Mouse (Mus musculus) hematopoietic stem cell, adult 5-6 weeks (primary cell): ENCODE data around the gene Micall2. TPM values are rescaled to one million over a fixed set of nuclear protein-coding genes. Genes with fewer than 3 reads are reported as not detected.

ENCODE experiments used
- ATAC-seq, 2 experiments: fragments of 125-278 bp in 1 of 2; replicated peaks in 1 of 2; 2 replicates each; pipeline ENCODE4 v1.8.0; 2016 to 2017; ENCODE audit warnings: inconsistent platforms in 2 of 2, mild to moderate bottlenecking in 2 of 2, moderate number of reproducible peaks in 2 of 2, low read depth in 1 of 2, moderate TSS enrichment in 1 of 2; ENCODE audit not compliant: low FRiP score in 2 of 2, poor library complexity in 2 of 2, severe bottlenecking in 2 of 2, insufficient read depth in 1 of 2, low TSS enrichment in 1 of 2
- total RNA-seq: library from RNA; stranded (forward); fragments of 172-1452, 232-1000 nt; gene quantifications from 2 replicates; pipeline ENCODE4 v1.2.3, GENCODE M21; 2017

The Micall2 gene
- total RNA-seq, 1 experiment from 2014 or later = 7.2 TPM

DNA sequence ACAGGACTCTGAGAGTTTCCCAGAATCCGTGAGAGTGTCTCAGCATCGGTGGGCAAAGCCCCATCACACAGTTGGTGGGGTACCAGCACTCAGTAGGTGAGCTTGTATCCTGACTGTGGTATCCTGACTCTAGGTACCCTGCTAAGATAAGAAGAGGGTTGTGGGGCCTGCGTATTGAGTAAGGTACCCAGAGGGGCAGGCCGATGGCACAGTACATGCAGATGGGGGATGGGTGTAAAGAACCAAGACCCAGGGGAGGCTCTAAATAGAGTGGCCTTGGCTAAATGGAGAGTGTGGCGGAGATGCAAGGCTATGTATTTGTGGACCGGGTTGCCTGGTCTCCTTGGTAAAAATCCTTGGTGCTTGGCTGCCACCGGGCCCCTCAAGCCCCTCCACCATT lies 77.3 kb downstream of the Micall2 start:
- no peak for ATAC-seq

DNA sequence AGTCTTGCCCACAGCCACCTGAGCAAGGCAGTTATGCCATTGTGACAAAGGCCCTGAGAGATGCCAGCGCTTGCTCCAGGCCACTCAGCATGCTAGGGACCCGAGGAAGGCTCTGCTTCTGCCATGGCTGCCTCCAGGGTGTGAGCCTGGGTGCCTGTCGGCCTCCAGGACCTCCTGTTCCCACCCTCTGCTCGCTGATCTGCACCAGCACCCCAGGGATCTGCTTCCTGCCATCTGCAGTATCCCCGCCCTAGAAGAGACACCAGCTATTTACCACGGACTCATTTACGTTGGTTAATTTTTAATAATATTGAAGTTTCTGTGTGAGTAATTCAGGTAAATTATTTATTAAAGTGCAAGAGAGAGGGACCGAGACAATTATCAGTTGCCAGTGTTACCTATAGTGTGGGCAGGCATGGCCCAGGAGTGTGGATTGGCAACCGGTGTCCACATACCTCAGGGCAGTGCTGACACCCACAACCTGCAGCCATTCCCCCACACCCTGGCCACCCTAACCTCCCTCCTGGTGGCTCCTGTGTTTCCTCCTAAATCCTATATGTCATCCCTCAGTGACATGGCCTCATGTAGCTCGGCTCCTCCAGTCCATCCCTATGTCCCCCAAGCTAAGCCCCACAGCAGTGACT lies 78.1 kb downstream of the Micall2 start:
- no peak for ATAC-seq

Other genes starting within 250 kb of the Micall2 start
- not detected in 2 replicates for gene Uncx, start 192.8 kb downstream of the Micall2 start, total RNA-seq
- 31.5 and 43.9 TPM in 2 replicates for gene Ints1, start 39.3 kb upstream of the Micall2 start, total RNA-seq
- gene Mafk, start 55.2 kb upstream of the Micall2 start, total RNA-seq = 45.8 and 52.7 TPM in 2 replicates
- 0.30 TPM in 1 of 2 replicates, not detected in the other for gene Tmem184a, start 83.6 kb upstream of the Micall2 start, total RNA-seq
- gene Gm26938, start 90.1 kb upstream of the Micall2 start, total RNA-seq = not detected in 2 replicates
- gene Psmg3, start 90.5 kb upstream of the Micall2 start, total RNA-seq = 7.3 and 21.1 TPM in 2 replicates
- not detected in 2 replicates for gene Elfn1, start 171.6 kb upstream of the Micall2 start, total RNA-seq